Mouse (Mus musculus) limb, embryonic 11.5 days (tissue): ENCODE measurements around the gene Impad1. TPM values are rescaled to one million over a fixed set of nuclear protein-coding genes. Genes with fewer than 3 reads are reported as not detected.

ENCODE experiments used
- ATAC-seq: fragments of 200-750 bp; cut with Nextera tagmentation; 2 replicates; pipeline ENCODE4 v1.8.0; 2017; ENCODE audit warnings: low read depth; ENCODE audit not compliant: insufficient number of reproducible peaks, low FRiP score, low TSS enrichment
- DNase-seq: peaks from one replicate; pipeline ENCODE4 v3.0.0-alpha.2; 2015; ENCODE audit warnings: low spot score
- H3K27ac ChIP-seq: fragments of 300-500 bp; sonication (generic); replicated peaks from 2 replicates; pipeline ENCODE4 v1.5.1; 2014; ENCODE audit warnings: low read depth, mild to moderate bottlenecking, low read length
- H3K27me3 ChIP-seq: fragments of 300-500 bp; sonication (generic); 2 replicates; pipeline ENCODE4 v1.6.1; 2014; ENCODE audit warnings: mild to moderate bottlenecking, low read length, mixed read lengths; ENCODE audit not compliant: control insufficient read depth, insufficient read depth
- H3K36me3 ChIP-seq: fragments of 300-500 bp; sonication (generic); 2 replicates; pipeline ENCODE4 v1.6.1; 2014; ENCODE audit warnings: mild to moderate bottlenecking, low read length, moderate library complexity, mixed read lengths; ENCODE audit not compliant: control insufficient read depth, insufficient read depth
- H3K4me1 ChIP-seq: fragments of 300-500 bp; sonication (generic); 2 replicates; pipeline ENCODE4 v1.6.1; 2014; ENCODE audit warnings: low read length, mixed read lengths; ENCODE audit not compliant: control insufficient read depth, insufficient read depth
- H3K4me2 ChIP-seq: fragments of 300-500 bp; sonication (generic); 2 replicates; pipeline ENCODE4 v1.6.1; 2014; ENCODE audit warnings: low read depth, mild to moderate bottlenecking, moderate library complexity; ENCODE audit not compliant: severe bottlenecking
- H3K4me3 ChIP-seq: fragments of 300-500 bp; sonication (generic); 2 replicates; pipeline ENCODE4 v1.5.1; 2014; ENCODE audit warnings: low read depth, low read length
- H3K9ac ChIP-seq: fragments of 300-500 bp; sonication (generic); 2 replicates; pipeline ENCODE4 v1.6.1; 2014; ENCODE audit warnings: mild to moderate bottlenecking, low read length
- H3K9me3 ChIP-seq: fragments of 300-500 bp; sonication (generic); 2 replicates; pipeline ENCODE4 v1.6.1; 2016; ENCODE audit warnings: low read length; ENCODE audit not compliant: control insufficient read depth
- WGBS: fragments of 180-500 bp; shearing (Covaris S2); extraction: QIAGEN DNeasy Blood & Tissue Kit; methylation state at CpG from one replicate; pipeline ENCODE4 v1.1.7; 2014; 5-methylcytosine and 5-hydroxymethylcytosine counted together
- polyA plus RNA-seq: library from polyadenylated mRNA; unstranded; fragments of >200 nt; fragmentation: Nextera tagmentation; extraction: Ambion mirVana; gene quantifications from 2 replicates; pipeline ENCODE4 v1.2.1, GENCODE M21; 2014

The Impad1 gene
- polyA plus RNA-seq, 1 experiment from 2014 or later: 45.7 TPM

- Histone ChIP-seq H3K36me3 (no peaks in the 10 kb centered on the region), H3K9me3 (no peaks in the 10 kb centered on the region), H3K9ac (no peak overlapping the region), H3K27ac (no peak overlapping the region), H3K4me1 (no peaks in the 10 kb centered on the region), H3K4me2 (no peak overlapping the region), H3K4me3 (no peak overlapping the region), H3K27me3 (no peaks in the 10 kb centered on the region)
- ATAC-seq (no peak), DNase-seq (no peak)
- WGBS: 92% methylated on average over 3 of the region's 3 CpGs
Measured at GRCm38 (mm10) chr4:4726241-4726776, 66.8 kb downstream of the Impad1 start.

- no peaks in the 10 kb centered on the region for H3K9me3 ChIP-seq
- ATAC-seq (no peak), DNase-seq (no peak)
- no peak overlapping the region for H3K9ac ChIP-seq
- no peaks in the 10 kb centered on the region for H3K27me3 ChIP-seq
- H3K36me3 ChIP-seq: no peaks in the 10 kb centered on the region
- H3K4me2 ChIP-seq: no peak overlapping the region
- 63% methylated on average over 8 of the region's 8 CpGs for WGBS
- H3K4me3 ChIP-seq: no peak overlapping the region
- H3K27ac ChIP-seq: no peak overlapping the region
- no peaks in the 10 kb centered on the region for H3K4me1 ChIP-seq
Measured at GRCm38 (mm10) chr4:4723821-4724220, 69.3 kb downstream of the Impad1 start.

GRCm38 (mm10) chr4:4722081-4722480, 71.1 kb downstream of the Impad1 start:
- Histone ChIP-seq H3K4me3 (no peak overlapping the region), H3K4me1 (no peaks in the 10 kb centered on the region), H3K9ac (no peak overlapping the region), H3K36me3 (no peaks in the 10 kb centered on the region), H3K9me3 (no peaks in the 10 kb centered on the region), H3K27ac (no peak overlapping the region), H3K27me3 (no peaks in the 10 kb centered on the region), H3K4me2 (no peak overlapping the region)
- DNase-seq (no peak), ATAC-seq (no peak)
- WGBS: 42% methylated on average over 1 of the region's 1 CpGs

GRCm38 (mm10) chr4:4717763-4718347, 75.3 kb downstream of the Impad1 start:
- WGBS: 76% methylated on average over 4 of the region's 4 CpGs
- no peaks in the 10 kb centered on the region for H3K4me1 ChIP-seq
- H3K4me2 ChIP-seq: no peak overlapping the region
- H3K9ac ChIP-seq: no peak overlapping the region
- DNase-seq: no peak
- no peaks in the 10 kb centered on the region for H3K27me3 ChIP-seq
- no peaks in the 10 kb centered on the region for H3K36me3 ChIP-seq
- no peaks in the 10 kb centered on the region for H3K9me3 ChIP-seq
- H3K27ac ChIP-seq: no peak overlapping the region
- H3K4me3 ChIP-seq: no peak overlapping the region
- no peak for ATAC-seq
